21 mouse cellular contexts compared by ENCODE assay signal in genomic region chr15:70849652-70850051, GRCm38 (mm10).
A peak's percentile ranks its signal among the peaks of the same experiment; 100 is the strongest.
DNase-seq lines count a peak whose midpoint lies in the region; ATAC-seq and TF ChIP-seq lines count a peak whose summit lies in the region.
"Had no signal": no experiment of that assay in that cellular context is flagged by ENCODE, and none has a peak within 500 bp of the region (broad histone marks: within the 10 kb centered on the region; RNA-seq: fewer than 3 reads in every experiment).

No protein-coding gene starts in this region.

- no peak for DNase-seq in forebrain, embryonic 11.5 days (ENCODE audit: low spot score)
- DNase-seq in forebrain, postnatal 0 days: no peak
- DNase-seq in kidney, adult 9 months: peak; percentile 1
- no peak for DNase-seq in kidney, postnatal 36 days
- peak; percentile 8 for DNase-seq in forebrain, embryonic 14.5 days (ENCODE audit: low spot score)
- DNase-seq in retina, postnatal 1 day: peak; percentile 87
- no peak for DNase-seq in heart, embryonic 10.5 days (ENCODE audit: low spot score)
- DNase-seq in cerebellum, adult 8-10 months: no peak
- DNase-seq: adrenal gland, postnatal 14 days; cerebellum, adult 11-12 months; cerebellum, adult 9-10 months; cerebellum, postnatal 14 days; gastrocnemius, postnatal 25 days; heart, adult 18-20 months; heart, postnatal 14 days; heart, postnatal 4 days had no signal

- H3K4me1 ChIP-seq in forebrain, embryonic 11.5 days (replicated peaks; ENCODE audit: control insufficient read depth, insufficient read depth, low read length): no peaks in the 10 kb centered on the region
- H3K4me1 ChIP-seq in forebrain, postnatal 0 days (ENCODE audit: insufficient read depth): no peaks in the 10 kb centered on the region
- no peaks in the 10 kb centered on the region for H3K4me1 ChIP-seq in forebrain, embryonic 14.5 days (ENCODE audit: control insufficient read depth, insufficient read depth, low read length)
- no peaks in the 10 kb centered on the region for H3K4me1 ChIP-seq in heart, embryonic 10.5 days
- H3K4me1 ChIP-seq: heart, embryonic 13.5 days had no signal

- peak; percentile 53; the same call in 1 of the 2 replicates for ATAC-seq in forebrain, embryonic 11.5 days (replicated peaks; ENCODE audit: low FRiP score)
- ATAC-seq in forebrain, postnatal 0 days: no peak
- peak; percentile 46; the same call in 1 of the 2 replicates for ATAC-seq in forebrain, embryonic 14.5 days
- ATAC-seq: hindbrain, postnatal 0 days; inflammation-experienced regulatory T-cells, adult 6 months; Patski had no signal

- H3K4me2 ChIP-seq in forebrain, embryonic 11.5 days (ENCODE audit: low read depth, low read length, severe bottlenecking): no peak overlapping the region
- H3K4me2 ChIP-seq in forebrain, postnatal 0 days (ENCODE audit: low read depth): no peak overlapping the region
- no peak overlapping the region for H3K4me2 ChIP-seq in forebrain, embryonic 14.5 days (ENCODE audit: low read length)
- H3K4me2 ChIP-seq: heart, embryonic 13.5 days; hindbrain, embryonic 14.5 days had no signal

- no peak overlapping the region for H3K27ac ChIP-seq in forebrain, embryonic 11.5 days (ENCODE audit: low read depth, low read length)
- H3K27ac ChIP-seq in forebrain, postnatal 0 days (ENCODE audit: low read depth, low read length): no peak overlapping the region
- no peak overlapping the region for H3K27ac ChIP-seq in forebrain, embryonic 14.5 days (ENCODE audit: low read depth, low read length)
- H3K27ac ChIP-seq in heart, embryonic 10.5 days: no peak overlapping the region
- H3K27ac ChIP-seq: heart, embryonic 13.5 days; hindbrain, embryonic 14.5 days; hindbrain, postnatal 0 days had no signal

- H3K4me3 ChIP-seq in forebrain, embryonic 11.5 days (ENCODE audit: low read depth, low read length): no peak overlapping the region
- H3K4me3 ChIP-seq in forebrain, postnatal 0 days (ENCODE audit: low read depth, low read length): no peak overlapping the region
- H3K4me3 ChIP-seq in forebrain, embryonic 14.5 days (ENCODE audit: low read depth, low read length): no peak overlapping the region
- H3K4me3 ChIP-seq in heart, embryonic 10.5 days: no peak overlapping the region
- H3K4me3 ChIP-seq: heart, embryonic 13.5 days had no signal

- 89% methylated on average over 1 of the region's 1 CpGs for WGBS in forebrain, embryonic 11.5 days
- WGBS in forebrain, postnatal 0 days: 55% methylated on average over 1 of the region's 1 CpGs
- 44% methylated on average over 1 of the region's 1 CpGs for WGBS in forebrain, embryonic 14.5 days
- WGBS in heart, embryonic 10.5 days: 83% methylated on average over 1 of the region's 1 CpGs

- TF ChIP-seq CTCF in forebrain, postnatal 0 days (IDR thresholded peaks at IDR 0.05; ENCODE audit: low read depth): no peak

- H3K9ac ChIP-seq in forebrain, embryonic 11.5 days (ENCODE audit: low read length): no peak overlapping the region
- H3K9ac ChIP-seq in forebrain, postnatal 0 days: no peak overlapping the region
- no peak overlapping the region for H3K9ac ChIP-seq in forebrain, embryonic 14.5 days (ENCODE audit: low read length)
- H3K9ac ChIP-seq: heart, embryonic 13.5 days; hindbrain, embryonic 14.5 days had no signal

- H3K9me3 ChIP-seq in forebrain, embryonic 11.5 days (ENCODE audit: control insufficient read depth, low read length): no peaks in the 10 kb centered on the region
- H3K9me3 ChIP-seq in forebrain, postnatal 0 days (ENCODE audit: low read length): no peaks in the 10 kb centered on the region
- H3K9me3 ChIP-seq in forebrain, embryonic 14.5 days (replicated peaks; ENCODE audit: control insufficient read depth, low read length): no peaks in the 10 kb centered on the region
- H3K9me3 ChIP-seq in heart, embryonic 10.5 days: no peaks in the 10 kb centered on the region
- H3K9me3 ChIP-seq: heart, embryonic 13.5 days had no signal

- H3K36me3 ChIP-seq in forebrain, embryonic 11.5 days (ENCODE audit: control insufficient read depth, insufficient read depth, low read length): no peaks in the 10 kb centered on the region
- H3K36me3 ChIP-seq in forebrain, postnatal 0 days (ENCODE audit: insufficient read depth): no peaks in the 10 kb centered on the region
- no peaks in the 10 kb centered on the region for H3K36me3 ChIP-seq in forebrain, embryonic 14.5 days (ENCODE audit: control insufficient read depth, insufficient read depth, low read length)
- no peaks in the 10 kb centered on the region for H3K36me3 ChIP-seq in heart, embryonic 10.5 days
- H3K36me3 ChIP-seq: heart, embryonic 13.5 days had no signal

- no peaks in the 10 kb centered on the region for H3K27me3 ChIP-seq in forebrain, embryonic 11.5 days (ENCODE audit: control insufficient read depth, insufficient read depth, low read length)
- H3K27me3 ChIP-seq in forebrain, postnatal 0 days (ENCODE audit: insufficient read depth, low read length): no peaks in the 10 kb centered on the region
- H3K27me3 ChIP-seq in forebrain, embryonic 14.5 days (replicated peaks; ENCODE audit: control insufficient read depth, insufficient read depth, low read length): no peaks in the 10 kb centered on the region
- no peaks in the 10 kb centered on the region for H3K27me3 ChIP-seq in heart, embryonic 10.5 days (ENCODE audit: insufficient read depth, poor library complexity, severe bottlenecking)
- H3K27me3 ChIP-seq: heart, embryonic 13.5 days; Patski had no signal

Comparison
In these comparisons a context has a peak if more than half of its experiments do, and no peak if none do; other contexts are left out.
1. DNase-seq: peak in kidney, adult 9 months (single experiment), forebrain, embryonic 14.5 days (single experiment) and retina, postnatal 1 day (single experiment); none in forebrain, embryonic 11.5 days (single experiment), forebrain, postnatal 0 days (single experiment), kidney, postnatal 36 days (0 of 2), heart, embryonic 10.5 days (single experiment) and cerebellum, adult 8-10 months (single experiment).